Mouse (Mus musculus) liver, embryonic 14.5 days (tissue): ENCODE measurements around the gene Rep15. TPM values are rescaled to one million over a fixed set of nuclear protein-coding genes. Genes with fewer than 3 reads are reported as not detected.
A peak's percentile ranks its signal among the peaks of the same experiment; 100 is the strongest.

Source experiments
- ATAC-seq: fragments of 200-750 bp; cut with Nextera tagmentation; 2 replicates; pipeline ENCODE4 v1.8.0; 2017; ENCODE audit warnings: moderate number of reproducible peaks, mild to moderate bottlenecking, moderate library complexity; ENCODE audit not compliant: insufficient read depth
- DNase-seq, 3 experiments: peaks; one replicate each; pipeline ENCODE4 v3.0.0-alpha.2; 2012 to 2013; ENCODE audit warnings: low read depth in 3 of 3, low spot score in 3 of 3
- H3K27ac ChIP-seq: fragments of 300-500 bp; sonication (generic); 2 replicates; pipeline ENCODE4 v1.5.1; 2014; ENCODE audit warnings: moderate library complexity, mild to moderate bottlenecking, control low read depth, inconsistent platforms
- H3K27me3 ChIP-seq: fragments of 300-500 bp; sonication (generic); 2 replicates; pipeline ENCODE4 v1.6.1; 2014; ENCODE audit warnings: mild to moderate bottlenecking, low read length, moderate library complexity; ENCODE audit not compliant: control insufficient read depth, insufficient read depth
- H3K36me3 ChIP-seq: fragments of 300-500 bp; sonication (generic); replicated peaks from 2 replicates; pipeline ENCODE4 v1.6.1; 2014; ENCODE audit warnings: low read depth; ENCODE audit not compliant: control insufficient read depth, insufficient read depth
- H3K4me1 ChIP-seq, 2 experiments: fragments of 200-500 bp in 1 of 2; fragments of 300-500 bp in 1 of 2; sonication (generic) in 1 of 2; replicated peaks; 2 replicates each; pipeline ENCODE4 v1.6.1; 2012 to 2014; ENCODE audit warnings: antibody characterized with exemption in 1 of 2, inconsistent platforms in 1 of 2, low read length in 1 of 2; ENCODE audit not compliant: control insufficient read depth in 2 of 2, insufficient read depth in 2 of 2
- H3K4me2 ChIP-seq: fragments of 300-500 bp; sonication (generic); 2 replicates; pipeline ENCODE4 v1.6.1; 2014; ENCODE audit warnings: low read depth, mild to moderate bottlenecking, control low read depth, moderate library complexity
- H3K4me3 ChIP-seq, 2 experiments: fragments of 200-500 bp in 1 of 2; fragments of 300-500 bp in 1 of 2; sonication (generic) in 1 of 2; 2 replicates each; pipeline ENCODE4 v1.5.1; 2012 to 2014; ENCODE audit warnings: low read depth in 2 of 2, low read length in 2 of 2, mild to moderate bottlenecking in 2 of 2, control low read depth in 1 of 2, inconsistent platforms in 1 of 2, moderate library complexity in 1 of 2; ENCODE audit not compliant: insufficient read depth in 1 of 2
- H3K9ac ChIP-seq: fragments of 300-500 bp; sonication (generic); replicated peaks from 2 replicates; pipeline ENCODE4 v1.6.1; 2014; ENCODE audit warnings: mild to moderate bottlenecking, control low read depth, moderate library complexity
- H3K9me3 ChIP-seq: fragments of 300-500 bp; sonication (generic); 2 replicates; pipeline ENCODE4 v1.6.1; 2016; ENCODE audit warnings: low read length, mixed read lengths; ENCODE audit not compliant: control insufficient read depth
- CTCF ChIP-seq: IDR thresholded peaks from 2 replicates; pipeline ENCODE4 v1.5.1; 2016; ENCODE audit warnings: antibody characterized with exemption, low read depth, control low read depth
- EP300 ChIP-seq: IDR thresholded peaks from 2 replicates; pipeline ENCODE4 v1.6.1; 2016; ENCODE audit warnings: antibody characterized with exemption, low read depth
- WGBS: fragments of 180-500 bp; shearing (Covaris S2); extraction: QIAGEN DNeasy Blood & Tissue Kit; methylation state at CpG from one replicate; pipeline ENCODE4 v1.1.7; 2014; ENCODE audit not compliant: insufficient replicate concordance; 5-methylcytosine and 5-hydroxymethylcytosine counted together
- polyA plus RNA-seq, 2 experiments: library from polyadenylated mRNA; depleted of rRNA in 1 of 2; stranded (reverse) in 1 of 2; unstranded in 1 of 2; fragments of >200 nt; fragmentation: Nextera tagmentation in 1 of 2; extraction: Ambion mirVana in 1 of 2; gene quantifications; 2 replicates each; pipeline versions ENCODE4 v1.2.1 to v1.2.3; 2012 to 2014

The Rep15 gene
- polyA plus RNA-seq, 2 experiments: 0.04 to 0.15 TPM

GRCm38 (mm10) chr6:147010811-147011520 lies 21.4 kb upstream of the Rep15 start:
- Histone ChIP-seq H3K36me3 (no peaks in the 10 kb centered on the region), H3K9ac (no peak overlapping the region), H3K4me2 (no peak overlapping the region), H3K9me3 (no peaks in the 10 kb centered on the region), H3K27me3 (no peaks in the 10 kb centered on the region), H3K27ac (no peak overlapping the region), H3K4me3 (no peak overlapping the region), H3K4me1 (no peaks in the 10 kb centered on the region)
- TF ChIP-seq CTCF (no peak), EP300 (no peak)
- 72% methylated on average over 15 of the region's 15 CpGs for WGBS
- ATAC-seq: no peak
- DNase-seq: no peak

GRCm38 (mm10) chr6:147011555-147011954 lies 20.8 kb upstream of the Rep15 start:
- Histone ChIP-seq H3K9ac (no peak overlapping the region), H3K4me2 (no peak overlapping the region), H3K36me3 (no peaks in the 10 kb centered on the region), H3K4me1 (no peaks in the 10 kb centered on the region), H3K4me3 (no peak overlapping the region), H3K27ac (no peak overlapping the region), H3K9me3 (no peaks in the 10 kb centered on the region), H3K27me3 (no peaks in the 10 kb centered on the region)
- TF ChIP-seq EP300: no peak
- no peak for TF ChIP-seq CTCF
- DNase-seq: no peak
- 57% methylated on average over 6 of the region's 6 CpGs for WGBS
- no peak for ATAC-seq

- TF ChIP-seq CTCF (no peak), EP300 (no peak)
- H3K27ac ChIP-seq: no peak overlapping the region
- WGBS: 61% methylated on average over 6 of the region's 6 CpGs
Observed at GRCm38 (mm10) chr6:147011977-147012376, 20.4 kb upstream of the Rep15 start.

GRCm38 (mm10) chr6:147013546-147013945 lies 18.8 kb upstream of the Rep15 start:
- ATAC-seq (no peak), DNase-seq (no peak)
- Histone ChIP-seq H3K27me3 (no peaks in the 10 kb centered on the region), H3K36me3 (no peaks in the 10 kb centered on the region), H3K4me2 (no peak overlapping the region), H3K9me3 (no peaks in the 10 kb centered on the region), H3K4me3 (no peak overlapping the region), H3K9ac (no peak overlapping the region), H3K4me1 (no peaks in the 10 kb centered on the region), H3K27ac (no peak overlapping the region)
- TF ChIP-seq EP300 (no peak), CTCF (0 out of 2 replicates have a peak, but pooled peaks have one; percentile 19)
- WGBS: 54% methylated on average over 1 of the region's 1 CpGs

More at GRCm38 (mm10) chr6:147011977-147012376, 20.4 kb upstream of the Rep15 start:
- Histone ChIP-seq H3K9ac (no peak overlapping the region), H3K4me2 (no peak overlapping the region), H3K4me3 (no peak overlapping the region), H3K4me1 (no peaks in the 10 kb centered on the region), H3K36me3 (no peaks in the 10 kb centered on the region), H3K27me3 (no peaks in the 10 kb centered on the region), H3K9me3 (no peaks in the 10 kb centered on the region)
- DNase-seq (no peak), ATAC-seq (no peak)

- H3K27me3 ChIP-seq: no peaks in the 10 kb centered on the region
- ATAC-seq: no peak
- H3K36me3 ChIP-seq: no peaks in the 10 kb centered on the region
- H3K4me1 ChIP-seq: no peaks in the 10 kb centered on the region
- H3K4me3 ChIP-seq: no peak overlapping the region
- WGBS: 49% methylated on average over 4 of the region's 4 CpGs
- TF ChIP-seq CTCF (no peak), EP300 (no peak)
- no peak overlapping the region for H3K27ac ChIP-seq
- no peak overlapping the region for H3K9ac ChIP-seq
- no peak for DNase-seq
- H3K9me3 ChIP-seq: no peaks in the 10 kb centered on the region
- no peak overlapping the region for H3K4me2 ChIP-seq
Observed at GRCm38 (mm10) chr6:147017906-147018305, 14.5 kb upstream of the Rep15 start.
